Mouse (Mus musculus) hindbrain, embryonic 16.5 days (tissue): ENCODE results near the gene Hoxb5. TPM values are rescaled to one million over a fixed set of nuclear protein-coding genes. Genes with fewer than 3 reads are reported as not detected.

ENCODE experiments used
- ATAC-seq: fragments of 200-750 bp; cut with Nextera tagmentation; 2 replicates; pipeline ENCODE4 v1.8.0; 2017; ENCODE audit warnings: moderate TSS enrichment, moderate library complexity
- H3K27ac ChIP-seq: fragments of 300-500 bp; sonication (generic); 2 replicates; pipeline ENCODE4 v1.5.1; 2014; ENCODE audit warnings: low read depth, mild to moderate bottlenecking, control low read depth, low read length, moderate library complexity
- H3K27me3 ChIP-seq: fragments of 300-500 bp; sonication (generic); replicated peaks from 2 replicates; pipeline ENCODE4 v1.6.1; 2014; ENCODE audit warnings: low read length; ENCODE audit not compliant: control insufficient read depth, insufficient read depth
- H3K36me3 ChIP-seq: fragments of 300-500 bp; sonication (generic); 2 replicates; pipeline ENCODE4 v1.6.1; 2014; ENCODE audit warnings: mild to moderate bottlenecking, low read length, moderate library complexity, mixed read lengths; ENCODE audit not compliant: control insufficient read depth, insufficient read depth
- H3K4me1 ChIP-seq: fragments of 300-500 bp; sonication (generic); 2 replicates; pipeline ENCODE4 v1.6.1; 2014; ENCODE audit warnings: low read depth, low read length; ENCODE audit not compliant: control insufficient read depth, insufficient read depth
- H3K4me2 ChIP-seq: fragments of 300-500 bp; sonication (generic); 2 replicates; pipeline ENCODE4 v1.6.1; 2014; ENCODE audit warnings: mild to moderate bottlenecking, low read length, control low read depth, moderate library complexity
- H3K4me3 ChIP-seq: fragments of 300-500 bp; sonication (generic); 2 replicates; pipeline ENCODE4 v1.5.1; 2014; ENCODE audit warnings: mild to moderate bottlenecking, low read length, control low read depth, moderate library complexity
- H3K9ac ChIP-seq: fragments of 300-500 bp; sonication (generic); 2 replicates; pipeline ENCODE4 v1.6.1; 2014; ENCODE audit warnings: low read depth, mild to moderate bottlenecking, control low read depth, low read length, moderate library complexity
- H3K9me3 ChIP-seq: fragments of 300-500 bp; sonication (generic); 2 replicates; pipeline ENCODE4 v1.6.1; 2014; ENCODE audit warnings: mild to moderate bottlenecking, low read length, moderate library complexity; ENCODE audit not compliant: control insufficient read depth
- WGBS: fragments of 180-500 bp; shearing (Covaris S2); extraction: QIAGEN DNeasy Blood & Tissue Kit; methylation state at CpG from one replicate; pipeline ENCODE4 v1.1.7; 2014; 5-methylcytosine and 5-hydroxymethylcytosine counted together
- polyA plus RNA-seq: library from polyadenylated mRNA; unstranded; fragments of >200 nt; fragmentation: Nextera tagmentation; extraction: Ambion mirVana; gene quantifications from 2 replicates; pipeline ENCODE4 v1.2.1, GENCODE M21; 2015

Hoxb5 gene
- polyA plus RNA-seq, 1 experiment from 2014 or later, result 133 TPM

DNA sequence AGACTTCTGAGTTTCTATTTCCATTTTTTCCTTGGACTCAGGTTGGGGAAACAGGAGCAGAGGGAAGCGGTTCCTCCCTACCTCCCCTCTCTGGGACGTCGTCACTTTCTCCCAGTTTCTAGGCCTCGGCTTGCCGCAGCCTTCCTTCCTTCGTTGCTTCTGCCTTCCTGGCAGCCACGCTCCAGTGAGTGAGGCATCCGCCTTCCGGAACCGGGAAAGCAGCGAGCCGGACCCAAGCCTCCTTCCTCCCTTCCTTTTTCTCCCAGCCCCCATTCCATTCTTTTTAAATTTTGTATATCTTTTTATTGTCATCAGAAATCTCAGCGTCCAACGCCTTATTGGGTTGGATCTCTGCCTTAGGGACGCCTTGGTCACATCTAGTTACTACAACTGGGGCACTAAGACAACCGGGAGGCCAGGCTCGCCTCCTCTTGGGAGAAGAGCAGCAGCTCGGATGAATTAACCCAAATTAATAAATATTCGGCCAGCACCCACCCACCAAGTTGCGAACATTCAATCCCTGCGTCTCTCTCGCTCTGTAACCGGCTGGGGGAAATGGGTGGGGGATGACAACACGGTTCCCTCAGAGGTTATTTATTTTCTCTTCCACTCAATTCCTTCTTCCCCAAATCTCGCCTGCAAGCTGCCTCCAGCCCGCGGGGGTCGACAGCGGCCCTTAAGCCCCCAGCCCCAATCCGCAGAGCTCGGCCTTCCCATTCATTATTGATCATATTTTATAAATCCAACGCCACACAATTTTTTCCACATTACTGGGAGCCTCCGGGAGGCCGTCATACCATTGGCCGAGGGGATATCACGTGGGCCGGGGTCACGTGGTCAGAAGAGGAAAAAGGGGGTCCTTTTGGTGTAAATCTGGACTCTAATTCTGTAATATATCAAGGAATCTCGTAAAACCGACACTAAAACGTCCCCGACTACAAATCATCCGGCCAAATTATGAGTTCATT is 17.1 kb upstream of the Hoxb5 start, which contains the start of gene Hoxb7:
Gene Hoxb7 (plus strand): TSS at position 853 of the 968 bp plus-strand sequence.
- 1% methylated on average over 43 of the region's 43 CpGs for WGBS
- Histone ChIP-seq H3K9ac (peak within 1 kb of the TSS; percentile 60), H3K4me2 (peak within 1 kb of the TSS; percentile 49), H3K27ac (peak within 1 kb of the TSS; percentile 80), H3K4me3 (peak within 1 kb of the TSS; percentile 43), H3K4me1 (peaks cover 2% of the 10 kb centered on the region; the same call in 1 of the 2 replicates), H3K9me3 (peaks cover 3% of the 10 kb centered on the region; the same call in 1 of the 2 replicates), H3K36me3 (no peaks in the 10 kb centered on the region), H3K27me3 (peaks cover 60% of the 10 kb centered on the region)
- no peak for ATAC-seq

DNA sequence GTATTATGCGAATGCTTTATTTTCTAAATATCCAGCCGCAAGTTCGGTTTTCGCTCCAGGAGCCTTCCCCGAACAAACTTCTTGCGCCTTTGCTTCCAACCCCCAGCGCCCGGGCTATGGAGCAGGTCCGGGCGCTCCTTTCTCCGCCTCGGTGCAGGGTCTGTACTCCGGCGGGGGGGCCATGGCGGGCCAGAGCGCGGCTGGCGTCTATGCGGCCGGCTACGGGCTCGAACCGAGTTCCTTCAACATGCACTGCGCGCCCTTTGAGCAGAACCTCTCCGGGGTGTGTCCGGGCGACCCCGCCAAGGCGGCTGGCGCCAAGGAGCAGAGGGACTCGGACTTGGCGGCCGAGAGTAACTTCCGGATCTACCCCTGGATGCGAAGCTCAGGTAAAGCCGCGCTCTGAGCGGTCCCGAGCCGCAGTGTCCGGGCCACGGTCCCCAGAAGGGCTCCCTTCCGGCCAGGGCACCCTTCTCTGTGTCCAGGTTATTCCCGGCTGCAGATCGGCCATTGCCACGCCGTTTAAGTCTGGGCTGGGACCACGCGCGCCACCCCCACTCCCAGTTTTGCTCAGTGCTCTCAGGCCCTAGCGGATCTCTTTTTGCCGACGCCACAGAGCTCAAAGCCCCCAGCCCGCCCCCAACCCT is 16.3 kb upstream of the Hoxb5 start:
- Histone ChIP-seq H3K4me1 (peaks cover 2% of the 10 kb centered on the region; the same call in 1 of the 2 replicates), H3K27ac (peak overlapping the region; percentile 80), H3K4me2 (peak overlapping the region; percentile 49), H3K36me3 (no peaks in the 10 kb centered on the region), H3K27me3 (peaks cover 57% of the 10 kb centered on the region), H3K4me3 (peak overlapping the region; percentile 43), H3K9me3 (peaks cover 3% of the 10 kb centered on the region; the same call in 1 of the 2 replicates), H3K9ac (peak overlapping the region; percentile 60)
- 2% methylated on average over 55 of the region's 55 CpGs for WGBS
- ATAC-seq, result no peak

DNA sequence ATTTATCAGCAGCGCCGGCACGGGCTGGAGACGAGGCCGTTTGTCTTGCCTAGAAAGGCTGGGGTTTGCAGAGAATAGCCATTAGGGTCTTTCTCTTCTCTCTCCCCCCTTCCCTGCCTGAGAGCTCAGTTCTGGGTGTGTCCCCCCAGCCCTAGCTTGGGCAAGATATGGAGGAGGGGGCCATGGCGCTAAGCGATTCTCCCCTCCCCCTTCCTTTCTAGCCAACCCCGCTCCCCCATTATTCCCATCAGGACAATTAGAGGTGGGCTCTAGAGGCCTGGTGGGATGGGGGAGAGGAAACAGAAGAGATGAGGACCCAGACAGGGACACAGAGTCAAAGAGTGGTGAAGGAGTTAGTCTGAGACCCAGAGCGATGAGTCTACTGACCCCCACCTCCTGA is 15.7 kb upstream of the Hoxb5 start:
- H3K9me3 ChIP-seq, result peaks cover 3% of the 10 kb centered on the region; the same call in 1 of the 2 replicates
- under 1% methylated on average over 9 of the region's 9 CpGs for WGBS
- peaks cover 57% of the 10 kb centered on the region for H3K27me3 ChIP-seq
- H3K4me3 ChIP-seq, result peak overlapping the region; percentile 43
- H3K9ac ChIP-seq, result peak overlapping the region; percentile 60; the same call in 1 of the 2 replicates
- H3K36me3 ChIP-seq, result no peaks in the 10 kb centered on the region
- H3K27ac ChIP-seq, result peak overlapping the region; percentile 80
- H3K4me2 ChIP-seq, result peak overlapping the region; percentile 49
- 0 out of 2 replicates have a peak, but pooled peaks have one; percentile 35 for ATAC-seq
- peaks cover 2% of the 10 kb centered on the region; the same call in 1 of the 2 replicates for H3K4me1 ChIP-seq

DNA sequence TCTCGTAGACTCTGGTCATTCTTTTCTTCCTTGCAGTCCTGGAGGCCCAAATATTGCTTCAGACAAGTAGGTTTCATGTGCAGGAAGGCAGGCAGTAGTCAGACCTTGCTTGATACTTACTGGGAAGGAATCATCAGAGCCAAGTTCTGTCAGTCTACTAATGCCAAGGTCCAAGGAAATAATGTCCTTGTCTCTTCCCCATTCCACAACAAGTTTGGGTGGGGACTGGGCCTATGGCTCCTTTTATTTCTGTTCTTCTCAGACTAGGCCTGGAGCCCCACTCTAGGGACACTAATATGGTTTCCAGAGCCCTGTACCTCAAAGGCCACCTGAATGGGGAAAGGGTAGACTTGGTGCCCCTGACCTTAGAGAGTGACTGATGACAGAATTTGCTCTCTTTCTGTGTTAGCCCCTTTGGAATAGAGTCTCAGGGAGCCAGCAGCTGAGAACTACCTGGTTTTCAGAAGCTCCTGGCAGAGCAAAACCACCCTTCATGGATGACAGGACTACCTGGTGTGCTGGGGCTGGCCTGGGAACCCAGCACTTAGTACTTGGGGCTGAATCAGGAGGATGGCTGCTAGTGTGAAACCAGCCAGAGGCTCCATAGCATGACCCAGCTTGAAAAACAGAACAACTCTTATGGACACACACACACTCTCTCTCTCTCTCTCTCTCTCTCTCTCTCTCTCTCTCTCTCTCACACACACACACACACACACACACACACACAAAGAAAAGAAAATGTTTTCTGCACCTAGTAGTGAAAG is 14.5 kb upstream of the Hoxb5 start:
- H3K4me3 ChIP-seq, result no peak overlapping the region
- peak overlapping the region; percentile 49 for H3K4me2 ChIP-seq
- peaks cover 3% of the 10 kb centered on the region; the same call in 1 of the 2 replicates for H3K9me3 ChIP-seq
- peaks cover 2% of the 10 kb centered on the region; the same call in 1 of the 2 replicates for H3K4me1 ChIP-seq
- H3K36me3 ChIP-seq, result no peaks in the 10 kb centered on the region
- no peak for ATAC-seq
- 3% methylated on average over 1 of the region's 1 CpGs for WGBS
- H3K27me3 ChIP-seq, result peaks cover 57% of the 10 kb centered on the region
- H3K27ac ChIP-seq, result no peak overlapping the region
- H3K9ac ChIP-seq, result no peak overlapping the region

DNA sequence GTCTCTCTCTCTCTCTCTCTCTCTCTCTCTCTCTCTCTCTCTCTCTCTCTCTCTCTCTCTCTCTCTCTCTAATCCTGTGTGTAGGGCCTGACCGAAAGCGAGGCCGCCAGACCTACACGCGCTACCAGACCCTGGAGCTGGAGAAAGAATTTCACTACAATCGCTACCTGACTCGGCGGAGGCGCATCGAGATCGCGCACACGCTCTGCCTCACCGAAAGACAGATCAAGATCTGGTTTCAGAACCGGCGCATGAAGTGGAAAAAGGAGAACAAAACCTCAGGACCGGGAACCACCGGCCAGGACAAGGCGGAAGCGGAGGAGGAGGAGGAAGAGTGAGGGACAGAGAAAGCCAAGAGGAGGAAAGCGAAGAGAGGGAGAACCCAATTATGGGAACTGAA is 13.8 kb upstream of the Hoxb5 start:
- peak overlapping the region; percentile 23; the same call in 1 of the 2 replicates for H3K27ac ChIP-seq

DNA sequence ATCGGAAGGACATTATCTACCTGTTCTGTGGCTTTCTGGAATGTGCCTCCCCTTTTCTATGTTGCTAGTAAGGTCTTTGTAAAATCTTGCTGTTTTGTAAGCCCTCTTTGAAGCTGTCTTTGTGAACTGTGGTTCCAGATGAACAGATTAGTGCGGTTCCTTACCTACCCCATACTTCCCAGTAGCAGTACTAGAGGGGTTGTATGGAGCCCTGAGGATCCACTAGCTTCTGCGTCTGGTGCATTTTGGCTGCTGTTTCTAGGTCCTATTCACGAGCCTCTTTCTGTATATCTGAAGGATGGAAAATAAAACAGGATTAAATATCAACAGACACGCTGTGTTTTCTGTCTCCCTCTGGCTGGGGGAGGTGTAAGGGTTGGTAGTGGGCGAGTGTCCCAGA is 13.3 kb upstream of the Hoxb5 start:
- H3K27ac ChIP-seq, result no peak overlapping the region
- H3K9ac ChIP-seq, result no peak overlapping the region; the same call in 1 of the 2 replicates
- H3K4me2 ChIP-seq, result peak overlapping the region; percentile 34; the same call in 1 of the 2 replicates
- no peak overlapping the region for H3K4me3 ChIP-seq
- 14% methylated on average over 6 of the region's 6 CpGs for WGBS
- no peaks in the 10 kb centered on the region for H3K36me3 ChIP-seq
- no peaks in the 10 kb centered on the region for H3K4me1 ChIP-seq
- H3K9me3 ChIP-seq, result peaks cover 3% of the 10 kb centered on the region; the same call in 1 of the 2 replicates
- peaks cover 57% of the 10 kb centered on the region for H3K27me3 ChIP-seq
- ATAC-seq, result no peak

More for the DNA sequence above, 13.8 kb upstream of the Hoxb5 start:
- Histone ChIP-seq H3K4me3 (peak overlapping the region; percentile 4; the same call in 1 of the 2 replicates), H3K4me2 (peak overlapping the region; percentile 34), H3K27me3 (peaks cover 59% of the 10 kb centered on the region), H3K9ac (no peak overlapping the region), H3K9me3 (peaks cover 3% of the 10 kb centered on the region; the same call in 1 of the 2 replicates), H3K36me3 (no peaks in the 10 kb centered on the region), H3K4me1 (peaks cover 1% of the 10 kb centered on the region; the same call in 1 of the 2 replicates)
- no peak for ATAC-seq
- WGBS, result 6% methylated on average over 21 of the region's 21 CpGs

DNA sequence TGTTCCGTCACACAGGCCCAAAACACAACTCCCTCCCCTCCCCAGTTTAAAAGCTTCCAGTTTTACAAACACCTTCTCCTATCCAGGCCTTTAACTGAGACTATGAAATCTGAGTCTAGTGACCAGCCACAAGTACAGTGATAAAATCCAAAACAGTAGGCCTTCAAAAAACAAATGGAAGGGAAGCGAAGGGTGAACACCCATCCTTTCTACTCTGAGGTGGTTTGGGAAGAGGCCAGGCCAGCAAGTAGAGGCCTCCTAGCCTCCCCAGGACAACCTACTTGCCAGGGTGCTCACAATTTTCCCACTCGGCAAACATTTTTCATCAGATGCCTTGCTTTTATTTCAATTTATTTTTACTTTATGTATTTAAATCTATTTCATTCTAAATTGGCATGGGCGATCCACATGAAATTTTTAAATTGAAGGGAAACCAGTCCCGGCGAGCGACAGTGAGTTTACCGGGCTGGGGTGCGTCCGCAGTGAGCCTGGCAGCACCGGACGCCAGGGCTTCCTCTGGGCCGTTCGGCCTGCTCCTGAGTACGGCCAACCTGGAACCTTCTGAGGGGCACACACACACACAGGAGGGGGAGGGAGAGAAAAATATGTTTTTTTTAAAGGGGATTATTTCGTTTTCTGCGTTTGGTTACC is 12.3 kb upstream of the Hoxb5 start:
- H3K9me3 ChIP-seq, result peaks cover 3% of the 10 kb centered on the region; the same call in 1 of the 2 replicates
- no peaks in the 10 kb centered on the region for H3K36me3 ChIP-seq
- peaks cover 58% of the 10 kb centered on the region for H3K27me3 ChIP-seq
- no peak overlapping the region for H3K9ac ChIP-seq
- 8% methylated on average over 17 of the region's 17 CpGs for WGBS
- ATAC-seq, result no peak
- no peak overlapping the region; the same call in 1 of the 2 replicates for H3K4me3 ChIP-seq
- 0 out of 2 replicates have a peak overlapping the region, but pooled peaks have one; percentile 6 for H3K27ac ChIP-seq
- no peaks in the 10 kb centered on the region for H3K4me1 ChIP-seq
- peak overlapping the region; percentile 37; the same call in 1 of the 2 replicates for H3K4me2 ChIP-seq
